Mouse (Mus musculus) forebrain, embryonic 12.5 days (tissue): ENCODE measurements around the gene BC052040. TPM values are rescaled to one million over a fixed set of nuclear protein-coding genes. Genes with fewer than 3 reads are reported as not detected.
A peak's percentile ranks its signal among the peaks of the same experiment; 100 is the strongest.

Experiments used
- ATAC-seq: fragments of 200-750 bp; cut with Nextera tagmentation; 2 replicates; pipeline ENCODE4 v1.8.0; 2017; ENCODE audit warnings: moderate TSS enrichment; ENCODE audit not compliant: low FRiP score
- H3K27ac ChIP-seq: fragments of 300-500 bp; sonication (generic); 2 replicates; pipeline ENCODE4 v1.5.1; 2016; ENCODE audit warnings: mild to moderate bottlenecking
- H3K27me3 ChIP-seq: fragments of 300-500 bp; sonication (generic); 2 replicates; pipeline ENCODE4 v1.6.1; 2016; ENCODE audit warnings: mild to moderate bottlenecking
- H3K36me3 ChIP-seq: fragments of 300-500 bp; sonication (generic); replicated peaks from 2 replicates; pipeline ENCODE4 v1.6.1; 2016; ENCODE audit warnings: mild to moderate bottlenecking
- H3K4me1 ChIP-seq: fragments of 300-500 bp; sonication (generic); 2 replicates; pipeline ENCODE4 v1.6.1; 2016
- H3K4me2 ChIP-seq: fragments of 300-500 bp; sonication (generic); 2 replicates; pipeline ENCODE4 v1.6.1; 2016; ENCODE audit warnings: mild to moderate bottlenecking, moderate library complexity
- H3K4me3 ChIP-seq: fragments of 300-500 bp; sonication (generic); replicated peaks from 2 replicates; pipeline ENCODE4 v1.5.1; 2016; ENCODE audit warnings: mild to moderate bottlenecking
- H3K9ac ChIP-seq: fragments of 300-500 bp; sonication (generic); 2 replicates; pipeline ENCODE4 v1.6.1; 2016; ENCODE audit warnings: mild to moderate bottlenecking
- H3K9me3 ChIP-seq: fragments of 300-500 bp; sonication (generic); 2 replicates; pipeline ENCODE4 v1.6.1; 2016
- WGBS: fragments of 180-500 bp; shearing (Covaris S2); methylation state at CpG from one replicate; pipeline ENCODE4 v1.1.7; 2016; 5-methylcytosine and 5-hydroxymethylcytosine counted together
- polyA plus RNA-seq: library from polyadenylated mRNA; unstranded; fragments of >200 nt; fragmentation: Nextera tagmentation; extraction: Ambion mirVana; gene quantifications from 2 replicates; pipeline ENCODE4 v1.2.1, GENCODE M21; 2016

Gene BC052040
- polyA plus RNA-seq, 1 experiment from 2014 or later, result 22.7 TPM

DNA sequence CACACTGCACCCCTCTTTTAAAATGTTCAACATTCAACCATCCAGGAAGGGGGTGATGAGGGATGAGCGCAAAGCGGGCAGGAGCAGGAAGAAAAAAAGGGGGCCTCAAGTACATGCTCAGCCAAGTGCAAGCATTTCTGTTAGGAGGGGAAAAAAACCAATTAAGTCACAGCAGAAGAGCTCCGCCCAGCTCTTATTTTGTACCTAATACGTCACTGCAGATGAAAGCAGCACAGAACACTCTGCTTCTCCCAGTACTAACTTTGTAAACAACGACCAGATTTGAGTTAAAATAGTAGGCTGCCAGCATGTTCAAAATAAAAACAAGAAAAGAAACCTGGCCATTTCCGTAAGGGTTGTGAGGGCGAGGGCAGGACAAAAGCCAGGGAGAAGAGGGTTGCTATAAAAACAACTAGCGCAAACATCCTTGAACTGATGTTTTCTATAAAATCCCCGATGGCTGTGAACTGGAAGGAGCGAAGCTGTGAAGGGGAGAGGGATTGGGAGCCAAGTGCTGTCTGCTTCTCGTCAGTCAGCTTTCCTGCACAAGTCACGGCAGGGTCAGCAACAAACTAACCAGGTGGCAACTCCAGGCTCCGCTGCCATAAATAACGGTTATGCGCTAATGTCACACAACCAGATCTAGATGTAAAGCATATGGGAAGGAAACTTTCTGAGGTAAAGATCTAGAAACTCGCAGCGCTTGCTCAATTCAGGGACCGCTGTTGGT is 2.2 kb upstream of the BC052040 start:
- peaks cover 21% of the 10 kb centered on the region for H3K4me1 ChIP-seq

DNA sequence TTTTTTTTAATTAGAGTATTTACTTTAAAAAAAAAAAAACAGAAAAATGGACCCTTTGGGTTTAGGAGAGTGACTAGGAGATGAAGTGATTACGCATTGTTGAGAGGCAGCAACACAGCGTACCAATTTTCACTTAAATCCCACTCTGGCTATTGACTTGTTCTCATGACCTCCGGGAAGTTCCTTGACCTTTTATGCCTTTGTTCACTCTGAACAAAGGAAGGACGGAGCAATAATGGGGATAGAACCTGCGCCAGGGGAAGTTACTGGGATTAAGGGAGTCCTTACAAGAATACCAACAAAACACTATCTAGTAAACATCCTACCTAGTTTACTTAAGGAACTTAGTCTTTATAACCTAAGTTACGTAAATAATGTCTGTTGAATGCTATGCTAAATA is 1.5 kb upstream of the BC052040 start:
- Histone ChIP-seq H3K4me2 (peak overlapping the region; percentile 52), H3K36me3 (no peaks in the 10 kb centered on the region), H3K4me1 (peaks cover 21% of the 10 kb centered on the region), H3K27me3 (no peaks in the 10 kb centered on the region), H3K9ac (no peak overlapping the region), H3K27ac (no peak overlapping the region), H3K4me3 (no peak overlapping the region), H3K9me3 (no peaks in the 10 kb centered on the region)
- 11% methylated on average over 6 of the region's 6 CpGs for WGBS
- no peak for ATAC-seq

More for the DNA sequence above, 2.2 kb upstream of the BC052040 start:
- 17% methylated on average over 18 of the region's 18 CpGs for WGBS
- Histone ChIP-seq H3K27me3 (no peaks in the 10 kb centered on the region), H3K36me3 (no peaks in the 10 kb centered on the region), H3K27ac (peak overlapping the region; percentile 70), H3K4me2 (peak overlapping the region; percentile 52), H3K9ac (peak overlapping the region; percentile 58), H3K4me3 (peak overlapping the region; percentile 26), H3K9me3 (no peaks in the 10 kb centered on the region)
- peak; percentile 24; the same call in 1 of the 2 replicates for ATAC-seq

DNA sequence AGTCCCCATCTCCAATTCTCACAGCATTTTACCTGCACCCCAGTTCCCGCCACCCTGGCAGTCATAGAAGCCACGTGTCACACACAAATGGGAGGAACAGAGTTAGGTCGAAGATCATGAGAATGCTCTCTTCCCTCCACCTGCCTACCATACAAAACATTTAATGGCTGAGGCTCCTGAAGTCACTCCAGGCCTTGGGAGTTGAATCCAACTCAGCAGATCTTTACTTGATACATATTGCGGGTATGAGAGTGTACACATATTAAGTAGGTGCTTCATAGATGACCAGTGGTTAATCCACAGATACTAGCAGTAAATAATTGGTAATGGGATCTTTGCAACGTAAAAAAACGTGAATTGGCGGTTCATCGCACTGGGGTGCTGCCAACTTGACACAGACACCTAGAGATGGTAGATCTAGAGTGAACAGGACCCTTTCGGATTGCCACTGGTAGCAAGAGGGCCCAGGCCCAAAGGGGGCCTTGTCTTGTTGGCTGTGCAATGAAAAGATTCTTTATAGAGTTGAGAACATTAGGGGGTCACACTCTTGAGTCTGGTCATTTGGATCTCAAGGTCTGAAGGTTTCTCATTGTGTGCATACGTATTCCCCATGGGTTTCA is 583 bp downstream of the BC052040 start:
- Histone ChIP-seq H3K27ac (peak overlapping the region; percentile 73; the same call in 1 of the 2 replicates), H3K27me3 (no peaks in the 10 kb centered on the region), H3K9ac (peak overlapping the region; percentile 67), H3K4me2 (peak overlapping the region; percentile 63), H3K36me3 (no peaks in the 10 kb centered on the region), H3K9me3 (no peaks in the 10 kb centered on the region), H3K4me1 (peaks cover 21% of the 10 kb centered on the region), H3K4me3 (peak overlapping the region; percentile 56)
- 66% methylated on average over 10 of the region's 10 CpGs for WGBS
- ATAC-seq, result 0 out of 2 replicates have a peak, but pooled peaks have one; percentile 2

DNA sequence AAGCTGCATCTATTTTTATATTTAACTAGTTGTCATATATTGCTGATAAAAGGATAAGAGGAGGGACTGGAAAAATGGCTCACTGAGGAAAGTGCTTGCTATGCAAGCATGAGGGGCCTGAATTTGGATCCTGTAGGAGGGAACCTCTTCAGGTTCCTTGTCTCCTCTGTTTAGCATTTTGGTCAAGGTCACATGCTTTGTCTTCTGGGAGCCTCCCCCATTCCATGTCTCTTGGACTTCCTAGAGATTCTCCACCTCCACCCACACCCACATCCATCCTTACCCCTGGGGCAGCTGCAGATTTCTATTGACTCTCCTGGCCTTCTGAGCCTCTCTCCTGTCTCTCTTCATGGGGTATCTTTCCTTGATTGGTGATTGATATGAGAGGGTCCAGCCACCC is 2.3 kb downstream of the BC052040 start:
- H3K4me1 ChIP-seq, result peaks cover 21% of the 10 kb centered on the region

DNA sequence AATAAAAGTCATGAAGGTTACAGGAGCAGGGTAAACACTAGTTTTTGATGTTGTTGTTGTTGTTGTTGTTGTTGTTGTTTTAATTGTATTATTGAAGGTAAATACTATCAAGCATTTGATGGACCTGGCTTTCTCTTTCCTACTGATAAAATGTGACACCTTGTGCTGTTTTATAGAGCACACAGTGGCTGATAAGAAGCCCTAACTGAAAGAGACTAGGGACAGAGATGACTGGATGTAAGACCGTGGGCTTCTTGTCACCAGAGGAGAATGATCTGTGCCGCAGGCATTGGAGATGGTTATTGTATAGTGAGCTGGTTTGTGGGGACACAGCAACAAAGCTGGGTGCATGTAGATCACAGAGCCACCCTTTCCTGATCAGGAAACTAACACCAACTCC is 9.1 kb downstream of the BC052040 start:
- no peak for ATAC-seq
- H3K27me3 ChIP-seq, result no peaks in the 10 kb centered on the region
- H3K4me3 ChIP-seq, result no peak overlapping the region
- 80% methylated on average over 2 of the region's 2 CpGs for WGBS
- H3K27ac ChIP-seq, result no peak overlapping the region
- H3K9ac ChIP-seq, result no peak overlapping the region
- no peaks in the 10 kb centered on the region for H3K9me3 ChIP-seq
- H3K4me2 ChIP-seq, result no peak overlapping the region
- no peaks in the 10 kb centered on the region for H3K36me3 ChIP-seq
- H3K4me1 ChIP-seq, result no peaks in the 10 kb centered on the region; the same call in 1 of the 2 replicates

More for the DNA sequence above, 2.3 kb downstream of the BC052040 start:
- no peak overlapping the region for H3K27ac ChIP-seq
- no peaks in the 10 kb centered on the region for H3K27me3 ChIP-seq
- no peak overlapping the region for H3K4me2 ChIP-seq
- H3K4me3 ChIP-seq, result no peak overlapping the region
- no peak overlapping the region for H3K9ac ChIP-seq
- no peak for ATAC-seq
- no peaks in the 10 kb centered on the region for H3K9me3 ChIP-seq
- H3K36me3 ChIP-seq, result no peaks in the 10 kb centered on the region

DNA sequence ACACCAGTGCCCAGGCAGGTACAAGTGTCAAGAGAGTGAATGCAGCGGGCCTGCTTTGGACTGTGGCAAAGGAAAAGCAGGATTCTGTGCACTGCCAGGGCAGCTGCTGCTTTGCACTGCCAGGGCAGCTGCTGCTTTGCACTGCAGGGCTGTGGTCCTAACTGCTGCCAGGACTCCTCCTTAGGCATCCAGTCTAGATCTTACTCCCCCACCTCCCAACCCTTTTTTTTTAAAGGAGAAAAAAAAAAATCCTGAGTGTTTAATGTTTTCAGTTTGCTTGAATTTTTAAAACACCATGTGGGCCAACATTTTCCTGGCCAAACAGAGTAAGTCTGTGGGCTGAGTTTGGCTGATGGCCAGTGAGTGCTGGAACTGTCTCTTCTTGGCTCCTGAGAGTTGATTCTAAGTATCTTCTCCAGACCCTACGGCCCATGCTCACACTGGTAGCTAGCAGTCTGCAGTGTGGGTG is 11.2 kb downstream of the BC052040 start:
- WGBS, result 82% methylated on average over 2 of the region's 2 CpGs
- no peak for ATAC-seq
- Histone ChIP-seq H3K4me1 (no peaks in the 10 kb centered on the region; the same call in 1 of the 2 replicates), H3K27ac (no peak overlapping the region), H3K4me2 (no peak overlapping the region), H3K9ac (no peak overlapping the region; the same call in 1 of the 2 replicates), H3K27me3 (no peaks in the 10 kb centered on the region), H3K36me3 (no peaks in the 10 kb centered on the region), H3K9me3 (no peaks in the 10 kb centered on the region), H3K4me3 (no peak overlapping the region)

DNA sequence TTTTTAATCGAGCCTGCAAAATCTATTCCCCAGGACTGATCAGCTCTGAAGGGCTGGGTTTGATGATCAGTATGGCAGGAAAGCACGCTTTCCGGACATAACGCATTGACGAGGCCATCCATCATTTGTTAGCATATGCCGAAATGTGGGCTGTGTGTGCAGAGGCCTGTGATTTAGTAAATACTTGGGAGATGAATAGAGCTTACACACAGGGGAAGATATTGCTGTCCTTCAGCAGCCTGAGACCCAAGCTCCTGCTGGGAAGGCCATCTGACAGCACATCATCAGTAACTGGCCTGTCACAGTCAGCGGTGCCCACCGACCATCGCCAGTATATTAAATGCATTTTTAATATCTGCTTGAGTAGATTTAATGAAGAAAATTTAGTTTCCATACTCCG is 15.5 kb downstream of the BC052040 start:
- H3K9ac ChIP-seq, result no peak overlapping the region
- no peak for ATAC-seq
- H3K9me3 ChIP-seq, result no peaks in the 10 kb centered on the region
- H3K27me3 ChIP-seq, result no peaks in the 10 kb centered on the region
- no peaks in the 10 kb centered on the region for H3K36me3 ChIP-seq
- 84% methylated on average over 10 of the region's 10 CpGs for WGBS
- no peak overlapping the region for H3K4me2 ChIP-seq
- peaks cover 12% of the 10 kb centered on the region for H3K4me1 ChIP-seq
- no peak overlapping the region for H3K27ac ChIP-seq
- no peak overlapping the region for H3K4me3 ChIP-seq

DNA sequence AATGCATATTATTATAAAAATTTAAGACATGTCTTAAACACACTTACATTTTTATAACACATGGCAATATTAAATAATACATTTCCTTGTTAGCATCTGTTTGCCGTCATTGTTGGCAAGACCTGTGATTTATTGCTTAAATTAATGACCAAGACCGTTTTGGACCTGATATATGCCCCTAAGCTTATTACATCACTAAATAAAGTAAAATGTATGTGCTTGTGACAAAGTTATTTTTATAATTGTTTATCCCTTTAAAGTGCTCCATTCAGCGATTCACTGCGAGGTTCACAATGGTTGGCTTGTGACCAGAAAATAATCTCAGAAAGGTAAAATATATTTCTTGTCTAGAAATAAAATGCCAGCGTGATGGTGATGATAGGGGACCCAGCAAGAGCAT is 16.8 kb downstream of the BC052040 start:
- H3K4me2 ChIP-seq, result no peak overlapping the region
- no peak overlapping the region for H3K27ac ChIP-seq
- 91% methylated on average over 5 of the region's 5 CpGs for WGBS
- H3K27me3 ChIP-seq, result no peaks in the 10 kb centered on the region
- H3K4me1 ChIP-seq, result peaks cover 21% of the 10 kb centered on the region
- H3K9ac ChIP-seq, result no peak overlapping the region
- ATAC-seq, result no peak
- no peak overlapping the region for H3K4me3 ChIP-seq
- no peaks in the 10 kb centered on the region for H3K9me3 ChIP-seq
- no peaks in the 10 kb centered on the region for H3K36me3 ChIP-seq

DNA sequence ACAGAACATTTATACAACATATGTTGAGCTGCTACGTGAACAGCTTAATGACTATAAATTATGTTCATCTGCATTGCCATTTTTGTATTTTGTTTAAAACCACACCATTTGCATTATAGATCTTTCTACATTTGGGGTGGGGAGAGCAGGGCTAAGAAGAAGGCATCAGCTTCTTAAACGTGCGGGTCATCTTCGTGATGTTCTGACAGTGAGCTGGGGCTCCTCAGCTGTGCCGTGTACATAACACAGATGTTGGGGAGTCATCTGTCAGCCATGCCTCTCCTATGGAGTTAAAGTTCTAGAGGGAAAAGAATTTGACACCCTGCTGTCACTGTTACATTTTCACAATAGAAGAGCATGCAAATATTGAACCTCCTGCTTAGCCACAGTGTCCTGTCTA is 19.2 kb downstream of the BC052040 start:
- ATAC-seq, result no peak
- no peak overlapping the region for H3K27ac ChIP-seq
- 75% methylated on average over 5 of the region's 5 CpGs for WGBS
- H3K4me3 ChIP-seq, result no peak overlapping the region
- H3K27me3 ChIP-seq, result no peaks in the 10 kb centered on the region
- H3K9ac ChIP-seq, result no peak overlapping the region
- no peaks in the 10 kb centered on the region for H3K9me3 ChIP-seq
- H3K4me1 ChIP-seq, result peaks cover 28% of the 10 kb centered on the region
- no peak overlapping the region for H3K4me2 ChIP-seq
- no peaks in the 10 kb centered on the region for H3K36me3 ChIP-seq

DNA sequence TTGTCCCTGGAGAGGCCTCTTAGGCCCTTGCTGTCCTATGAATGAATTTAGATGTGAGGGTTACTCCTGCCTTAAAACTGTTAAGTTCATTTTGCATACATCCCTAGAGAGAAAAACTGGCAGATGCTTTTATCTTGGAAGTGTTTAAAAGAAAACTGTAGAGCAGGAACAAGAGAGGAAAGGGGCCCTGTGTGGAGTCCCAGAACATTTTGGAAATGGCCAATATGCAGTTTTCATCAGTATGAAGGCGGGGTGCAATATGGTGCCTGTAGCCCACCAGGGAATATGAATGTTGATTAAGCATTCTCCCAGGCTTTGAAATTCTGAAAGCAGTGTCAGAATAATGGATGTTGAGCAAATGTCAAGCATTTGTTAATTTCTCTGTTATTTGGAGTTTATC is 19.8 kb downstream of the BC052040 start:
- Histone ChIP-seq H3K4me3 (no peak overlapping the region), H3K9me3 (no peaks in the 10 kb centered on the region), H3K36me3 (no peaks in the 10 kb centered on the region), H3K4me1 (peaks cover 31% of the 10 kb centered on the region), H3K27ac (no peak overlapping the region), H3K4me2 (no peak overlapping the region), H3K9ac (no peak overlapping the region), H3K27me3 (no peaks in the 10 kb centered on the region)
- ATAC-seq, result no peak
- WGBS, result 77% methylated on average over 1 of the region's 1 CpGs

DNA sequence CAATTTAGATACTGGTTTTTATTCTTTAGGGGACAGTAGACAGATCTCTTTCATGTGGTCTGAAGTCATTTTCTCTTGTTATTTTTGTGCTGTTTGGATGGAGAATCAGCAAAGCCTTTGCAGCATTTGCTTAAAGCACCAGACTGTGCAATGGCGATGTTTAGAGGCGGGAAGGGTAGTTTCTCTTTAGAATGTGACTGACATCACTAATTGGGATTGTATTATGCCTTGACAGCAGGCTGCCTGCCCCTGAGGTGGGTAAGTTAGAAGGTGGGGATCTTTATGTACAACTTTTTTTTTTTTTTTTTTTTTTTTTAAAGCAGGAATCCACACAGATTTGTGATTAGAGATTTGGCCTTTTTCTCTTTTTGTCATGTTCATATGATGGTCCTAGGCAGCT is 20.6 kb downstream of the BC052040 start:
- H3K36me3 ChIP-seq, result no peaks in the 10 kb centered on the region
- peak; percentile 51; the same call in 1 of the 2 replicates for ATAC-seq
- no peak overlapping the region for H3K4me2 ChIP-seq
- H3K9me3 ChIP-seq, result no peaks in the 10 kb centered on the region
- H3K4me1 ChIP-seq, result peaks cover 31% of the 10 kb centered on the region
- H3K27ac ChIP-seq, result 0 out of 2 replicates have a peak overlapping the region, but pooled peaks have one; percentile 13
- WGBS, result 26% methylated on average over 2 of the region's 2 CpGs
- H3K9ac ChIP-seq, result no peak overlapping the region
- no peaks in the 10 kb centered on the region for H3K27me3 ChIP-seq
- H3K4me3 ChIP-seq, result no peak overlapping the region

DNA sequence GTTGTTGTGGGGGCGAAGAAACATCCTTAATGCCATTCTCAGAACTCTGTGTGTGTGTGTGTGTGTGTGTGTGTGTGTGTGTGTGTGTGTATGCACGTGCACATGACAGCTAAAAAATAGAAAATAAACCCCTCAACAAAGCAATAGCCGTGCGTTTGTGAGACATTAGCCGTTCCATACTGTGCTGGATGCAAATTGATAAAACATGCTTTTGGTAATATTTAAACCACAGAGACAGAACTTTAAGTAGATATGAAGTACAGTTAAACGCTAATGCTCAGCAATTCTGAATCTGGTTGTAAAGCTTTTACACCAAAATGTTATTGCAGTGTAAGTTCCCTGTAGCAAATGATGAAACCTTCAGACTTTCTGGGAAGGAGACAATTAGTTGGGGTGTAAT is 22.6 kb downstream of the BC052040 start:
- H3K36me3 ChIP-seq, result no peaks in the 10 kb centered on the region
- no peak overlapping the region for H3K4me3 ChIP-seq
- peaks cover 31% of the 10 kb centered on the region for H3K4me1 ChIP-seq
- H3K27me3 ChIP-seq, result no peaks in the 10 kb centered on the region
- no peak overlapping the region for H3K4me2 ChIP-seq
- H3K27ac ChIP-seq, result no peak overlapping the region
- 86% methylated on average over 6 of the region's 6 CpGs for WGBS
- ATAC-seq, result no peak
- H3K9ac ChIP-seq, result no peak overlapping the region
- H3K9me3 ChIP-seq, result no peaks in the 10 kb centered on the region
